Mouse (Mus musculus): ENCODE data around the gene Syk.

Gene Syk

DNA sequence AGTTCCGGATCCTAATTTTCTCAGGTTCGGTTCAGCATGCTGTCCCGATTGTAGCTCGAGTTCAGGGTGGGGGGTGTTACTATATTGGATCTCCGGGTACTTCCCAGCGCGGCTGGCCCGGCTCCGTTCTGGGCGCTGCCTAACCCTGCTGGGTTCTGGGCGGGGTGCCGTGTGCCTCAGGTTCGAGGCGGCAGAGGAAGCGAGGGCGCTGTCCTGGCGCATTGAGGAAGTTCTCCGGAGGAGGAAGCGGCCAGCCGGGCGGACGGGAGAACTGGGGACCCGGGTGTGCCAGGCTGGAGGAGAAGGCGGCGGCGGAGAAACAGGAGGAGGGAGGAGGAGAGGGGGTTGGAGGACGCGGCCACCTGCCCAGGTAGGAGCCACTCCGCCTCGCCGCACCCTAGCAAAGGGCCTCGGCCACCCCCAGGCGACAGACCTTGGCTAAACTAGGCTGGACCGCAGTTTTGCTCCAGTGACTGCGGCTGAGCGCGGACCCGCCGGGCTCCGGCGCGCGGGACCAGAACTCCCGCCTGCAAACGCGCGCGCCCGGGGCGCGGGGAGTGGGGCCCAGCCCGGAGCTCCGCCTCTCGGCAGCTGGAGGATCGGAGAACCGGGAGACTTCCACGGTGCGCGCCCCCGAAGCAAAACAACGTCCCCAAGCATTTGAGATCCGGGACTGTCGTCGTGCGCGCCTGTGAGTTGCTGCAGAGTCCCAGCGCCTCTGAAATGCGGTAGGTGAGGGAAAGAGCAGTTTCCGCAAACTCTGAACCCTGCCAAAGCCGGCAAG, at the start of gene Syk:
TSS of gene Syk (plus strand) at position 296 of the 784 bp plus-strand sequence.
- DNase-seq: no peak

DNA sequence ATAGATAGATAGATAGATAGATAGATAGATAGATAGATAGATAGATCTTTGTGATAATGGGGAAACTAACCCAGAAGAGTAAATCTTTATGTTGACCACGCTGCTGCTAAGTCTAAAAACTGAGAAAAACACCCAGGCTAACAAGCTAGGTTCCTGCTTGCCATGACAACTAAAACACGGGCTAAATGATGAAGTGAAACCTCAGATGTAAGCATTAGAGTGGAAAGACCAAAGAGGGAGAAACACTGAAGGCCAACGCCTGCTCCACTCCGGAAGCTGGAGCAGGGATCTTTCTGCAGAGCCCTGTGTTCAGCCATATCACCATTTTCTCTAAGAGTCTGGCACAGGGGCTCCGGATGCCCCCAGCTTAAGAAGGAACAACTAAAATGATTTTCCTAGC, 49.3 kb upstream of the Syk start:
- DNase-seq: no peak

DNA sequence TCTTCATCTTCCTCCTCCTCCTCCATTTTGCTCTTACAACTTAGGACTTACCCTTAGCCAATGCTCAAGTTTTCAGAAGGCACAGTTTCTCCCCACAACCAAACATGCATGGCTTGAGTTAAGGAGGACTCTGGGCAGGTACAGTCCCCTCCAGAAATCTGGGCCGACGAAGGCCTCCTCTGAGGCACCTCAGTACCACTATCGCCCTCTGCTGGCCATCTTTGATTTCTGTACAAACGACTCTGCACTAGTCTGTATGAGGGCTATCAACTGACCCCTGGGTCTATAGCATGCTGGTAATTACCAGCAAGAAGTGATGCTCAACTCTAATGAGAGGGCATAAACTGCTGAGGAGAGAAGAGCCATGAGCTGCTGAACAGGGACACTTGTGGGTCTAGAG, 47.4 kb upstream of the Syk start:
- DNase-seq: no peak

DNA sequence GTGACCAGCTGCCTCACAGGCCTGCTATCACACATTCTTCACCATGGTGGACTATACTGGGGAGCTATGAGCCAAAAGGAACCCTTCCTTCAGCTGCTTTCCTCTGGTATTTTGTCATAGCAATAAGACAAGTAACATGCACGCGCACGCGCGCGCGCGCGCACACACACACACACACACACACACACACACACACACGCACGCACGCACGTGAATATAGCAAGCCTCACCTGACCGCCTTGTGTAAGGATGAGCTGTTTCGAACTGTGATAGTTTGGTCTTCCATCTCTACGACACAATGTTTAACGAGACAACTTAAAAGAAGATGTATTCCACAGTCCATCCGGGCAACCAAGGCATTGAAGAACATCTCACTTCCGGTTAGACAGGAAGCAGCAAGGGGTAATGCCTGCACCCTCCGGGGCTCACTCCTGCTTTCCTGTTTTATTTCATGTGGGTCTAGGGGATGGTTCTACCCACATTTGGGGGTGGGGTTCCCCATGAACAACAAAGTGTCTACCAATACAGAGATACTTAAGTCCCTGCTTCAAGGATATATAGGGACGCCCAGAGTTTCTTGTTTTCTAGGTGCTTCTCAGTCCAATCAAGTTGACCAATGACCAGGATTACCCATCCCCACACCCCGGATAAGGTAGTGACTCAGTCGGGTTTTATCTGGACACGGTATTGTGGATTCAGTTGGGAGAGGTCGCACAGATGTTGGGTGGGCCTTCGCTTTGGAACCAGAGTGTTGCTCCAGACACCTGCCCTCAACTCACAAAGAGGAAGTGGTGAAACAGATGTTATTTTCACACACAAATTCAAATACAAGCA, 45.0 kb upstream of the Syk start:
- DNase-seq: no peak

DNA sequence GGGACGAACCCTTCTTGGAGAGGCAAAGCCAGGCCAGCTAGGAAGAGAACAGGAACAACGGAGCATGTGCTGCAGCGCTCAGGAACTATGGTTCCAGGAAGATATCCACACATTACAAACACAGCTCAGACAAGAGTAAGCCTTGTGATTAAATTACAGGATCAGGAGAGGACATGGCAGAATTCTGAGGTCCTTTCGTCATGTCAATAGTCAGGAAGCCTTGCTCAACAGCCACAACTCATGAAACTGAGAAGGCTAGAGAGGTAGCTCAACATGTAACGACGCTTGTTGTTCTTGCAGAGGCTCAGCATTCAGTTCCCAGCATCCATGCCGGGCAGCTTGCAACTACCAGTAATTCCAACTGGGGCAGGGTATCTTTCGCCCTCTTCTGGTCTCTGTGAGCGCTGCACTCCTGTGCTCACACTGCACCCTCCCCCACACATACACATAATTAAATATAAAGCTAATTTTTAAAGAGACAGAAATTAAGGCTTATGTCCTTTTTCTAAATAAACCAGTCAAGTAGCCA, 44.3 kb upstream of the Syk start:
- DNase-seq: no peak

DNA sequence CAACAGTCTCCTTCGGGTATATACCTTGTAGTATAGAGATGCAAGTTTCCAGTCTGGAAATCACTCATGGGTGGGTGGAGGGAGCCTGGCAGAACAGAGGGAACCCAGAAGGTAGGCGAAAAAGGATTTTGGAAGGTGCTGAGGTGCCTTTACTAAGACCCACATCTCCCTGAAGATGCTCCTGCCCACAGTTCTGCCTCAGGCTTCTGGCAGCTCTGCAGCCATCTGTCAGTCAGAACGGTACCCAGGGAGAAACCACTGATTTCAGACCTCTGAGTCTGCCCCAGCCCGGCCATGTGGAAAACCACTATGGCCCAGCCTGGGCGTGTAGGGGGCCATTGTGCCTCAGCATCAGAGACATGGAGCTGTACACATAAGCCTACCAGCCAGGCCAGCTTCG, 43.5 kb upstream of the Syk start:
- no peak for DNase-seq

DNA sequence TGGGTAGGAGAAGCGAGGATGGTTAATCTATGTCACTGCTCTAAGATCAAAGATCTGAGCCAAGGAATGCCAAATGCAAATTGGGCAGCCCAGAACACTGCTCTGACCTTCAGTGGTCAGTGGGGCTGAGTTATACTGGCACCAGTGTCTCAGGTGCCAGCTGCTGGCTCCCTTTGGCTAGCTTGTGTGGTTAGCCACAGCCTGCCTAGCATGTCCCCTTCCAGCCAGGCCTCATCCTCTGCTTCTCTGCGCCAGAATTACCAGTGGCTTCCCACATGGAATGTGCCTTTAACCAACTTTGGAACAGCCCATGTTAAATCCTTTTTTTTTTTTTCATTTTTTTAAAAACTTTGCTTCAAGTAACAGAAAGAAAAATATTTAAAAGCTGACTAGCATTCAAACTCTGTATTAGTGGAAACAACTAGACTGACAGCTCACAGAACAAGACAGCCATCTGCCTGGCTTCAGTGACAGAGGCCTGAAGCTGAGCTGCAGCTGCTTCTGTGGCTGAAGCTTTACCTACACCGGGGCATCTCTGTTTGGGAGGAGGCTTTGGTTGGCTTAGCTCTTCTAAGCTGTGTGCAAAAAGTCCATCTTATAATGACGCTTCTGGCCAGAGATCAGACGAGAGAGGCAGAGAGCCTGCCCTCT, 41.5 kb upstream of the Syk start:
- DNase-seq: no peak

DNA sequence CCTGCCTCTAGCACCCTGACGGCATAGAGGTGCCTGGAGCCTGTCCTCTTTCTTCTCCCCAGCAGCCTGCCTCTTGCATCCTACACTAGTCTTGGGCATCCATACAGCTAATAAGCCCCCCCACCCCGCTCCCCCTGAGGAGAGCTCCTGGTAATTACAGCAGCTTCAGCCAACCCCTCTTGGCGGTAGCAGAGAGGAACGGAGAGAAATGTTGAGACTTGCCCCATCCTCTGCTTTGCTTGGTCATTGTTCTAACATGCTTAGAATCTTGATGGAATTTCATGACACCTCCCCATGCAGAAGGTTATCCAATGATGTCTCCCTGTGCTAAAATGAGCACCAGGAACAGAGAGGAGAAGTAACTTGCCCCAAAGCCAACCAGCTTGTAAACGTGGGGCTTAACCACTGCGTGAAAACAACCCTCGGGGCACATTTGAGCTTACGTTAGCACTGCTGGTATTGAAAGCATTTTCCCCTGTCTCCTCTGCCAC, 40.9 kb upstream of the Syk start:
- no peak for DNase-seq

DNA sequence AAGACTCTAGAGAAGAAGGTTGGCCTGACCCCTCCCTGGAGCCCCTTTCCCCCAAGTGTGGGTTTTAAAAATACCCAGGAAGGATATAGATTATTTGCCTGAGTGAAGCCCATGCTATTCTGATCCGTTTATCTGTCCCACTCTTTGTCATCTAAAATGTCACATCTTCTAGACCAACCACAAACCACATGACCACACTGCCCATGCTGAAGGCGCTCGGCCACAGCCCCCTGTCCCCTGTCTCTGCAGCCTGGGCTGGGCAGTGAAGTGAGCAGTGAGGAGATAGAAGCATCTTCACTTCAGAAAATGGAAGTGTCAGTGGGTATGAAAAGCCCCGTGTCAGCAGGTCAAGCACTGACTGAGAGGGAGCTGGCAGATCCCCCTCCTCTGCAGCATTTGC, 40.3 kb upstream of the Syk start:
- DNase-seq: no peak

DNA sequence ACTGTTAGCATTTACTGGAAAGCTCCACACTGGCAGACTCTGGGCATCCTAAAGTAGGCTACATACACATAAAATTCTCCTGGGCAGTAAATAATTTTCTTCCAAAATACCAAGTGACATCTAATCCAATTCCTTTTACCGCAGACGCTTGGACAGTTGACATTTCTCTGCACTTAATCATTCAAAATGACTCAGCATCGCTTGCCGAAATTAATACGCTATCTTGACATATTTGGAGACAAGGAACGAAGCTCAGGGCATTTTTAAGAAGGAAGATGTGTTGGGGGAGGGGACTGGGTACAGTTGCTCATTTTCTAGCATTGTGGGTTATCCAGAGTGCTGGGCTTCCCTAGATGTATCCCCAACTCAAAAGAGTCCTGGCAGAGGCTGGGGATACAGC, 36.7 kb upstream of the Syk start:
- DNase-seq: no peak

DNA sequence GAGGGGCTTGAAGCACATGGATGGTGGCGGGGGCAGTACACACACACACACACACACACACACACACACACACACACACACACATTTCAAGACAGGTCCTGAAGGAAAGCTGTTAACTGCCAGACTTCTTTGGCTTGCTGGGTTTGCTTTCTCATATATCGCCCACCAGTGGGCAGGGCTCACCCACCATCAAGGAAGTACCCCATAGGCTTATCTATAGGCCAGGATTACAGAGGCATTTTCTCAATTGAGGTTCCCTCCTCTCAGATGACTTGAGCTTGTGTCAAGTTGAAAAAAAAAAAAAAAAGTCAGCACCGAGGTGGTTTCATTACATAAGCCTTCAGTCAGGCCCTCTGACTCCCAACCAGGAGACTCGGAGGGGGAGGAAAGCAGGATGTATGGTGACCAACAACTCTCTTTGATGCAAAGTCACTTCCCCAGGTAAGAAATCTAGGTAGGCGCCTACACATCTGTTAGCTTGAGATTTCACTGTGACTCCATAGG, 32.2 kb upstream of the Syk start:
- DNase-seq: no peak

DNA sequence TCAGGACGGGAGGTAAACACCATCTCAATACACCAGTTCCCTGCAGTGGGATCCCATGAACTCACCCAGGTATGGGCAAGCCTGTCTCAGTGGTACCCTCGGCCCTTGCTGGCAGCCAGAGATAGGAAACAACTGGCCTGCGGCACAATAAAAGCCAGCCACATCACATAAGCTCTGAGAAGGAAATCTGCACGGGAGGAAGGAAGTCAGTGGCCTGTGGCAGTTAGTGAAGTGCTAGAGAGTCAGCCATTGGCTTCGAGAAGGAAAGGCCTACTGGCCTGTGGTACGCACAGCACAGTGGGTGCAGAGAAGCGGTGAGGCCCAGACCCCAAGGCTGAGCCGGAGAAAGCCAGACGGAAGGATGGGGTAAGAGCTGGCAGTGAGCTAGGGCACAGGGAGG, 31.7 kb upstream of the Syk start:
- no peak for DNase-seq

DNA sequence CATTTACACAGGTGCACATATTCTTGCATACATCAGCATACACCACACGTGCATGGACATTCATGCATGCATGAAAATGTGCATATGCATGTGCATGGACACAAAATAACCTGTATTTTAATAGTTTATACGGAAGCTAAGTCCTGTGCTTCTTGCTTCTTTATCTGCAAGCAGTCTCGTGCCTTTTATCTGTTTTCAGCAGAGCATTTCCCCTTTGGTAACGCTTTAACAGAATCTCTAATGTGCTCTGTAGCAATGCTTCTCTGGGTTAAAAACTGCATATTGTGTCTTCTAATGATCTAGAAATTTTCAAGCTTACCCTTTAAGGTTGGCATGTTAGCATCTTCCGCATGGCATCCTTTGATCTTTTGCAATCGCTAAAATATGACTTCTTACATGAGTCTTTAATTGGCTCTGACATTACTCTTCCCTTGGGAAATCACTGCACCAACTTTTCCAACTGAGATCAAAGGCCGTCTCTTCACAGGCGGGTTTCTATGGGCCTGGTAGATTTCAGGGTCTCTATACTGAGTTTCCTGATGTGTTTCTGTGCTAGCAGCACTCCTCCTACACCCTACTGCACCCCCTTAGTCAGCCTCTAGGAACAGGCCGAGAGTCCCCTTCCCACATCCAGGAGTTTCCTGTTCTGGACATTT, 30.0 kb upstream of the Syk start:
- DNase-seq: no peak

DNA sequence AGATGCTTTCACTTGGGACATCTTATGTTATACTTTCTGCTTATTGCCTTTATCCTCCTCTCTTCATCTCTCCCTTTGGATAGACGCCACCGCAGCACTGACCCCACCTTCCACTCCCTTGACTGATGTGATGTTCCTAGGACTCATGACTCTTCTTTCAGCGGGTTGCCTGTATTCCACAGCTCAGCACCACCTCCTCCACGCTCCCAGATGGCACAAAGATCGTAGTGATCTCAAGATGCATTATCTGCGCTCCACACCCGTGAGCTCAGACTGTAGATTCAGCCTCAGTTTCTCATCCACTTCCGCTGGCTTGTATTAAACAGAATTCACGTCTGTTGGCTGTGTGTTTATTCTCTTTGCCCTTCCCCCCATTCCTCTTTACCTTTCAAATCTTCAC, 28.3 kb upstream of the Syk start:
- DNase-seq: no peak

DNA sequence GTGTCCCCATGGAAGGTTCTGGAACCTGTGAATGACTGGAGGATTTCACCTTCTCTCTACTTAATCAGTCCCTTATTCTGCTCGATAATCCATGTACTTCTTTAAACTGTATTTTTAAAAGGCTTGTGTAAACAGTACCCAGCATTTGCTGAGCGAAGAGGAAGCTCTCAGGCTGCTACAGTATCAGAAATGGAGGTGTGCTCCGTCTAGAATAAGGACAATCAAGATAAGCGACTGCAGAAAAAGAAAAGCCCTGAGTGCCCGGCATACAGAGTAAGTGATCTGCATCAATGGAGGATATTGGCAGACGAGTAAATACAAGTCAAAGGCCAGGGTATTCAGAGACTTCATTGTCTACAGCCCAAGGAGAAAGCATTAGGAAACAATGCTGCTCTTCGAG, 25.6 kb upstream of the Syk start:
- no peak for DNase-seq

DNA sequence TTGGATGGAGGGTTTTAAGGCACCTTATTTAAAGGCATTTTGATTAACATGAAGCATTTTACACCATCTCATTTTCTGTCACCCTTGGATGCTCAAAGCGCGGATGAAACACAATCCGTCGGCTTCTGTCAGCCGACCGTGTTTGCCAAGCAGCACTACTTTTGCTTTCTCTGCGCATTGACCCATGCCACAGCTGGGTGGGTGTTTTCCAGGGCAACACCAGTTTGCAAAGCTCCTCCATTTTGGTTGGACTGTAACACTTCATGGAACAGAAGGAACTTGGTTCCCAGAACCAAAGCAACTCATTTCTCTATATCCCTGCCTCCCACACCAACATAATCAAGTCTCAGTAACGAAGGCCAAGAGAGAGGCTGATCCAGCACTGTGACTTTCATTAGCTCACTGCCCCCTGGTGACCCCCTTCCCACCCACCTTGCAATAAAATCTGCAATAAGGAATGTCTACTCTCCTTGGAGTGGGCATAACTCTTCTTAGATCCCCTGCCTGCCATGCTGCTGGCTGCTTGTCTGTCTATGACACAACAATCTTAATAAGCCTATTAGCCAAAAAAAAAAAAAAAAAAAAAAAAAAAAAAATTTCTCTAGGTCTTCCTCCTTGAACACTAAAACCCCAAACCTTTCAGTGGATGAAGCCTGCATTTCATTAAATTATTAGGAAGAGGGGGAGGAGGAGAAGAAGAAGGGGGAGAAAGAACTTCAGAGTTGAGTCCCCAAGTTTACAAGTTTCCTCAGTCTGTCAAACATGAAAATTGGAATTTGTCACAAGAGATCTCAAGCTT, 21.4 kb upstream of the Syk start:
- DNase-seq: no peak

DNA sequence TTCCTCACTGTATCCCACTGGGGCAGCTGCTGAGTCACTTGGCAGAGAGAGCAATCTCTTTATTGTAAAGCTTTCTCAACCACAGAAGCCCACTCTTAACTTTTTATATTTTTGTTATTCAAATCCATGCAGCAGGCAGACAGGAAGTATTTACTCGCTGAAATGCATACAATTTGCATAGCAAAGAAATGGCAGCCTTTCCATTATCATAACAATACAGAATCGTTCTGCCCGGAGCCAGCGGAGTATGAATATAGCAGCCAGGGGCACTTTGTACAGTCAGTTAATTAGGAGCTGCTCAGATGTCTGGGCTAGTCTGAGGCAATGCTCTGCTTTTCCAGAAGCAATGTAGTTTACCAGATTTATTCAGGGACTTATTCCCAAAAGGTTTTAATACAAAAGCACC, 20.8 kb upstream of the Syk start:
- no peak for DNase-seq

DNA sequence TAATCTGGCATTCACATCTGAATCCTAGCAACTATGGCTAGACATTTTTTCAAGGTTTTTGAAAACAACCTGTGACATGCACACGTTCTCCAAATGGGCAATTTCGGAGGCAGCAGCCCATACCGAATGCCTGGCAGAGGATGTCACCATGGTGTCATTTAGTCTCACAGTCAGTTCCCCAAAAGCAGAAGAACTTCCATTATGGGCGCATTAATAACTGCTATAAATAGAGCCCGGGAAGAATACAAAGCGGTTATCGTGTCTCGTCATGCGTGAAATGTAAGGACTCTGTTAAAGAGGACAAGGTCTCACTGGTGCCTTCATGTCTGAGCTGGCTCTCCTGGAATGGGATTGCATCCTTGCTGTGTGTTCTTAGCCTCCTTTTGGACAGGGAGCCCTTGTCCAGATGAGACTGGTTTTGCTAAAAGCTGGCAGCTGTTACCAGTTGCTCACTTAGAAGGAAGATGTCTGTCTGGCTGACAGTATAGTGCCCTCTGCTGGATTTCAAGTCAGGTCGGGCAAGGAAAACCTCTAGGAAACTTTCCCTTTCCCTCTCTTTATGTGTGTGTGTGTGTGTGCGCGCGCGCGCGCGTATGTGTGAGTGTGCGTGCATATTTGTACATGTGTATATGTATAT, 17.8 kb upstream of the Syk start:
- no peak for DNase-seq

DNA sequence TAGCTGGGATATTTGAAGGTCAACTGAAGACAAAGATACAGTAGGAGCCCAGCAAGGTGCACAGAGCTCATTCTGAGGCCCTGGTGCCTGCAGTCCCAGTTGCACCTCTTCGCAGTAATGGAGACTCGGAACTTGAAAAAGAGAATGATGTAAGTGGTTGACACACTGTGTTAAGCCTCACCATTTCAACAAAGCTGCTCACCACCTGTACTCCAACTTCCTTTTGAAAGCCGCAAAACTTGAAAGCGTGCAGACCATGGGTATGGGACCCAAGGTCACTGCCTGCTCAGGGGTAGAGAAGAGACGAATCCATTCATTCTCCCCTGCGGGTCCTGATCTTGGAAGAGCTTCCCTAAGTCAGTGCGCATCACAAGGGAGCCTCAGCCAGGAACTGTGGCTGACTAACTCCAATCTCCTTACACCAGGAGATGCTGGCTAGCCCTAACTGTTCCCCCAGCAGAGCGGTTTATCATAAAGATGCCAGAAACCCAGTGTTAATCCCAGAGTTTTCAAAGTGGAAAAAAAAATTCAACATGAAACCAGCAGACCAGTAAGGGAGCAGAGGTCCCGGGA, 16.7 kb upstream of the Syk start:
- DNase-seq: no peak

DNA sequence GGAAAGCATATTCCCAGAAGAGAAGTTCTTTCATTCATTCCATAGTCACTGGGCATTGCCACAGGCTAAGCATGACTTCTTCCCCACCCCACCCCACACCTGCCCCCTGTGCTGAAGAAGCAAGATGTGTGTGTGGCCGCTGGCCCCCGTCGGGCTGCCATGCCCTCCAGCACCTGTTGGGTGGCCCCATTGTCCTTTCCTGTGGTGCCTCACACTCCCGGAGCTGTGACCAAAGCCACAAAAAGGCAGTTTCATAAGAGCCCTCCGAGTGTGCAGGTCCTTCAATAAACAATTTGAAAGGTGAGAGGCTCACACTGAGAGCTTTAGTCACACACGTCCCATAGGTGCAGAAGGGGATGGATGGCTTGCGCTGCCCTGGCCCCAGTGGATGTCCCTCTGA, 16.2 kb upstream of the Syk start:
- no peak for DNase-seq

DNA sequence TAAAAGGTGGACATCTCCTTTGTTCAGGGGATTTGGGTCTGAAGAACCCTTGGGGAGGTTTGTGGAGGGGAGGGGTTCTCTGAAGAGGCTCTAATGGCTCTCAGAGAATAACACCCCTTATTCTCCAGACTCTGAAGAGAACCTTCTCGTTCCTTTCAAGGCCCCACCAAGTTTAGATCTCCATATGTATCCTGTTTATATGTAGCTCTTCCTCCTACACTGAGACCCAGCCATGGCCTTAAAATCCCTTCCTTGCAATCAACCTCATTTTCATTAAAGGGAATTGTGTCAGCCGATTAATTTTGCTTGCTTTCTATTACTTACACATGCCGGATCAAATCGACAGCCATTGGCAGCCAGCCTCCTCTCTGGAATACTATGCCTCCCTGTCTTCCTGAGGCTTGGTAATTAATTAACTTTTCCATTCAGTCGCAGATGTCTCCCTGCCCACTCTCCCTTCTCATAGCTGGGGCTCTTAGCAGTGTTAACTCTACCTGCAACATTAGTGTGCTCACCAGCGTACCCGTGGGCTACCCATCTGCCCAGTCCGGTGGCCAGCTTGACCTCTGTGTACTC, 13.7 kb upstream of the Syk start:
- DNase-seq: no peak
